Comparison of ENCODE assay signal across 25 mouse cellular contexts in genomic region chr9:62640188-62640587, GRCm38 (mm10). TPM values are rescaled to one million over a fixed set of nuclear protein-coding genes. Genes with fewer than 3 reads are reported as not detected.
DNase-seq lines count a peak whose midpoint lies in the region; ATAC-seq lines count a peak whose summit lies in the region.
"Had no signal": no experiment of that assay in that cellular context is flagged by ENCODE, and none has a peak within 500 bp of the region (broad histone marks: within the 10 kb centered on the region; RNA-seq: fewer than 3 reads in every experiment).

No protein-coding gene starts in this region.

- peak; percentile 61; the same call in 1 of the 2 replicates for ATAC-seq in intestine, embryonic 15.5 days
- no peak for ATAC-seq in forebrain, embryonic 11.5 days (replicated peaks; ENCODE audit: low FRiP score)
- ATAC-seq: forebrain, embryonic 14.5 days; midbrain, embryonic 13.5 days had no signal

- no peak overlapping the region for H3K4me3 ChIP-seq in intestine, embryonic 15.5 days (replicated peaks)
- no peak overlapping the region for H3K4me3 ChIP-seq in forebrain, embryonic 11.5 days (ENCODE audit: low read depth, low read length)
- H3K4me3 ChIP-seq: gastrocnemius, adult 2 months; hindbrain, embryonic 13.5 days; limb, embryonic 12.5 days; midbrain, embryonic 13.5 days had no signal

- no peaks in the 10 kb centered on the region for H3K4me1 ChIP-seq in intestine, embryonic 15.5 days (replicated peaks)
- no peaks in the 10 kb centered on the region; the same call in 1 of the 2 replicates for H3K4me1 ChIP-seq in forebrain, embryonic 11.5 days (replicated peaks; ENCODE audit: control insufficient read depth, insufficient read depth, low read length)
- H3K4me1 ChIP-seq: midbrain, embryonic 13.5 days had no signal

- no peaks in the 10 kb centered on the region for H3K36me3 ChIP-seq in intestine, embryonic 15.5 days
- H3K36me3 ChIP-seq in forebrain, embryonic 11.5 days (ENCODE audit: control insufficient read depth, insufficient read depth, low read length): no peaks in the 10 kb centered on the region
- H3K36me3 ChIP-seq: hindbrain, embryonic 13.5 days; limb, embryonic 12.5 days; midbrain, embryonic 13.5 days had no signal

- H3K27ac ChIP-seq in intestine, embryonic 15.5 days: no peak overlapping the region
- H3K27ac ChIP-seq in forebrain, embryonic 11.5 days (ENCODE audit: low read depth, low read length): no peak overlapping the region
- H3K27ac ChIP-seq: gastrocnemius, adult 2 months; hindbrain, embryonic 13.5 days; kidney, postnatal 0 days; limb, embryonic 12.5 days; macrophage; midbrain, embryonic 13.5 days had no signal

- H3K27me3 ChIP-seq in intestine, embryonic 15.5 days (replicated peaks): no peaks in the 10 kb centered on the region
- no peaks in the 10 kb centered on the region for H3K27me3 ChIP-seq in forebrain, embryonic 11.5 days (ENCODE audit: control insufficient read depth, insufficient read depth, low read length)
- H3K27me3 ChIP-seq: hindbrain, embryonic 13.5 days; limb, embryonic 12.5 days; midbrain, embryonic 13.5 days had no signal

- H3K4me2 ChIP-seq in intestine, embryonic 15.5 days (replicated peaks): no peak overlapping the region
- no peak overlapping the region for H3K4me2 ChIP-seq in forebrain, embryonic 11.5 days (ENCODE audit: low read depth, low read length, severe bottlenecking)
- H3K4me2 ChIP-seq: heart, embryonic 11.5 days; hindbrain, embryonic 13.5 days; limb, embryonic 12.5 days; midbrain, embryonic 13.5 days had no signal

- no peak overlapping the region for H3K9ac ChIP-seq in intestine, embryonic 15.5 days
- no peak overlapping the region for H3K9ac ChIP-seq in forebrain, embryonic 11.5 days (ENCODE audit: low read length)
- H3K9ac ChIP-seq: hindbrain, embryonic 13.5 days; limb, embryonic 12.5 days; midbrain, embryonic 13.5 days had no signal

- H3K9me3 ChIP-seq in intestine, embryonic 15.5 days: no peaks in the 10 kb centered on the region
- no peaks in the 10 kb centered on the region for H3K9me3 ChIP-seq in forebrain, embryonic 11.5 days (ENCODE audit: control insufficient read depth, low read length)
- H3K9me3 ChIP-seq: hindbrain, embryonic 13.5 days; limb, embryonic 12.5 days; midbrain, embryonic 13.5 days had no signal

- DNase-seq in 3134 (ENCODE audit: extremely low read depth, insufficient read length, low spot score): peak; percentile 53
- DNase-seq in 3T3-L1 (ENCODE audit: low read depth, low spot score): peak; percentile 69
- peak; percentile 19 for DNase-seq in MN1 (ENCODE audit: low spot score)
- no peak for DNase-seq in frontal cortex, postnatal 10 days (ENCODE audit: low spot score in 2 of 2)
- no peak for DNase-seq in kidney, postnatal 4 days
- no peak for DNase-seq in left cerebral cortex, adult 11 months (ENCODE audit: low spot score)
- no peak for DNase-seq in forebrain, embryonic 11.5 days (ENCODE audit: low spot score)
- DNase-seq: adrenal gland, postnatal 10 days; cerebellum, adult 11-12 months; cerebellum, postnatal 10 days; gastrocnemius, adult 2 months; gastrocnemius, postnatal 36 days; heart, adult 18-20 months; heart, postnatal 4 days; kidney, adult 2 months; layer of hippocampus, adult 9-11 months; thymus, postnatal 14 days had no signal

- WGBS in intestine, embryonic 15.5 days: 68% methylated on average over 2 of the region's 2 CpGs
- WGBS in forebrain, embryonic 11.5 days: 95% methylated on average over 2 of the region's 2 CpGs

RNA-seq across cellular contexts. Expression of gene Itga11, which starts 37.4 kb away (rescaled TPM):
- polyA plus RNA-seq in intestine, embryonic 15.5 days (2015; fragmentation: Nextera tagmentation; extraction: Ambion mirVana): 3.0 and 3.2 TPM in 2 replicates
- 2.8 and 3.0 TPM in 2 replicates for polyA plus RNA-seq in forebrain, embryonic 11.5 days (2014; fragmentation: Nextera tagmentation; extraction: Ambion mirVana)
- polyA plus RNA-seq: macrophage had no signal

Comparison
In these comparisons a context has a peak if more than half of its experiments do, and no peak if none do; other contexts are left out.
1. DNase-seq: peak in 3134 (single experiment), 3T3-L1 (single experiment) and MN1 (single experiment); none in frontal cortex, postnatal 10 days (0 of 2), kidney, postnatal 4 days (0 of 2), left cerebral cortex, adult 11 months (single experiment) and forebrain, embryonic 11.5 days (single experiment).